Mouse (Mus musculus) cortical plate, adult 2 months (tissue): ENCODE measurements at regions not wholly inside any gene's neighbourhood (a gene's known extent, or its start where the extent isn't known, plus 50 kb on each side); places are given as distances from the start of the nearest gene placed in this dataset.

ENCODE experiments used
- CTCF ChIP-seq: fragments of 200-500 bp; IDR thresholded peaks from 2 replicates; pipeline ENCODE4 v1.5.1; 2011; ENCODE audit warnings: mild to moderate bottlenecking, control low read depth, low read length; ENCODE audit not compliant: insufficient read depth; ENCODE audit errors: extremely low read depth
- POLR2A ChIP-seq: fragments of 200-500 bp; IDR thresholded peaks from 2 replicates; pipeline ENCODE4 v1.6.1; 2011; ENCODE audit warnings: mild to moderate bottlenecking, low read length, control low read depth; ENCODE audit not compliant: insufficient read depth; ENCODE audit errors: extremely low read depth

GRCm38 (mm10) chr19:56017524-56017923 is 269.4 kb upstream of the Habp2 start:
- TF ChIP-seq CTCF = no peak
- TF ChIP-seq POLR2A = no peak
